Mouse (Mus musculus): ENCODE data around the gene Sec31a. TPM values are rescaled to one million over a fixed set of nuclear protein-coding genes. Genes with fewer than 3 reads are reported as not detected.

The Sec31a gene
- polyA plus RNA-seq (2015; fragmentation: Nextera tagmentation; extraction: Ambion mirVana), result 240 and 257 TPM in 2 replicates

GRCm38 (mm10) chr5:100415761-100416590 lies at the start of gene Sec31a:
TSS of gene Sec31a (minus strand) at chr5:100416234.
- H3K4me3 ChIP-seq (replicated peaks), result peak within 1 kb of the TSS; percentile 83
- WGBS, result under 1% methylated on average over 64 of the region's 82 CpGs
- peak within 1 kb of the TSS; percentile 93 for H3K27ac ChIP-seq (replicated peaks)
- no peaks in the 10 kb centered on the region for H3K9me3 ChIP-seq (replicated peaks)
- peak; percentile 96 for ATAC-seq (ENCODE audit: insufficient number of reproducible peaks, low FRiP score, low TSS enrichment, low read depth)
- peak within 1 kb of the TSS; percentile 53 for H3K4me2 ChIP-seq (replicated peaks)
- peak within 1 kb of the TSS; percentile 84 for H3K9ac ChIP-seq
- H3K27me3 ChIP-seq, result no peaks in the 10 kb centered on the region
- peaks cover 24% of the 10 kb centered on the region; the same call in 1 of the 2 replicates for H3K4me1 ChIP-seq
- peaks cover 29% of the 10 kb centered on the region for H3K36me3 ChIP-seq

- H3K9ac ChIP-seq, result no peak overlapping the region
- no peak overlapping the region for H3K4me3 ChIP-seq (replicated peaks)
- no peaks in the 10 kb centered on the region for H3K9me3 ChIP-seq (replicated peaks)
- H3K36me3 ChIP-seq, result peaks cover 26% of the 10 kb centered on the region; the same call in 1 of the 2 replicates
- H3K27me3 ChIP-seq, result no peaks in the 10 kb centered on the region
- no peak overlapping the region for H3K4me2 ChIP-seq (replicated peaks)
- 81% methylated on average over 2 of the region's 2 CpGs for WGBS
- H3K27ac ChIP-seq (replicated peaks), result no peak overlapping the region
- H3K4me1 ChIP-seq, result no peaks in the 10 kb centered on the region
- ATAC-seq (ENCODE audit: insufficient number of reproducible peaks, low FRiP score, low TSS enrichment, low read depth), result no peak
Observed at GRCm38 (mm10) chr5:100462374-100462773, 46.3 kb upstream of the Sec31a start.

GRCm38 (mm10) chr5:100461526-100461925 lies 45.5 kb upstream of the Sec31a start:
- 94% methylated on average over 9 of the region's 9 CpGs for WGBS
- no peak for ATAC-seq (ENCODE audit: insufficient number of reproducible peaks, low FRiP score, low TSS enrichment, low read depth)
- H3K9ac ChIP-seq, result no peak overlapping the region
- H3K27me3 ChIP-seq, result no peaks in the 10 kb centered on the region
- H3K36me3 ChIP-seq, result peaks cover 29% of the 10 kb centered on the region; the same call in 1 of the 2 replicates
- no peak overlapping the region for H3K27ac ChIP-seq (replicated peaks)
- H3K9me3 ChIP-seq (replicated peaks), result no peaks in the 10 kb centered on the region
- no peaks in the 10 kb centered on the region for H3K4me1 ChIP-seq
- H3K4me3 ChIP-seq (replicated peaks), result no peak overlapping the region
- H3K4me2 ChIP-seq (replicated peaks), result no peak overlapping the region

- no peak for ATAC-seq (ENCODE audit: insufficient number of reproducible peaks, low FRiP score, low TSS enrichment, low read depth)
- H3K4me2 ChIP-seq (replicated peaks), result no peak overlapping the region
- peaks cover 33% of the 10 kb centered on the region; the same call in 1 of the 2 replicates for H3K36me3 ChIP-seq
- no peaks in the 10 kb centered on the region for H3K4me1 ChIP-seq
- H3K27me3 ChIP-seq, result no peaks in the 10 kb centered on the region
- H3K9me3 ChIP-seq (replicated peaks), result no peaks in the 10 kb centered on the region
- no peak overlapping the region for H3K4me3 ChIP-seq (replicated peaks)
- WGBS, result 90% methylated on average over 5 of the region's 5 CpGs
- no peak overlapping the region for H3K27ac ChIP-seq (replicated peaks)
- no peak overlapping the region for H3K9ac ChIP-seq
Observed at GRCm38 (mm10) chr5:100459468-100459867, 43.4 kb upstream of the Sec31a start.

GRCm38 (mm10) chr5:100451871-100452270 lies 35.8 kb upstream of the Sec31a start:
- ATAC-seq (ENCODE audit: insufficient number of reproducible peaks, low FRiP score, low TSS enrichment, low read depth), result no peak
- H3K4me1 ChIP-seq, result no peaks in the 10 kb centered on the region
- no peak overlapping the region for H3K27ac ChIP-seq (replicated peaks)
- WGBS, result 75% methylated on average over 2 of the region's 2 CpGs
- H3K9ac ChIP-seq, result no peak overlapping the region
- H3K9me3 ChIP-seq (replicated peaks), result no peaks in the 10 kb centered on the region
- peaks cover 44% of the 10 kb centered on the region for H3K36me3 ChIP-seq
- no peaks in the 10 kb centered on the region for H3K27me3 ChIP-seq
- no peak overlapping the region for H3K4me3 ChIP-seq (replicated peaks)
- H3K4me2 ChIP-seq (replicated peaks), result no peak overlapping the region

- Histone ChIP-seq H3K4me3 (replicated peaks) (no peak overlapping the region), H3K4me1 (no peaks in the 10 kb centered on the region), H3K9ac (no peak overlapping the region), H3K4me2 (replicated peaks) (no peak overlapping the region), H3K9me3 (replicated peaks) (no peaks in the 10 kb centered on the region), H3K36me3 (peaks cover 8% of the 10 kb centered on the region; the same call in 1 of the 2 replicates), H3K27ac (replicated peaks) (no peak overlapping the region), H3K27me3 (no peaks in the 10 kb centered on the region)
- no peak for ATAC-seq (ENCODE audit: insufficient number of reproducible peaks, low FRiP score, low TSS enrichment, low read depth)
- 97% methylated on average over 14 of the region's 14 CpGs for WGBS
Observed at GRCm38 (mm10) chr5:100438796-100439195, 22.8 kb upstream of the Sec31a start.

GRCm38 (mm10) chr5:100437917-100438316 lies 21.9 kb upstream of the Sec31a start:
- no peaks in the 10 kb centered on the region for H3K27me3 ChIP-seq
- no peak overlapping the region for H3K9ac ChIP-seq
- H3K4me2 ChIP-seq (replicated peaks), result no peak overlapping the region
- no peak for ATAC-seq (ENCODE audit: insufficient number of reproducible peaks, low FRiP score, low TSS enrichment, low read depth)
- WGBS, result 84% methylated on average over 5 of the region's 5 CpGs
- no peaks in the 10 kb centered on the region for H3K4me1 ChIP-seq
- H3K36me3 ChIP-seq, result peaks cover 8% of the 10 kb centered on the region; the same call in 1 of the 2 replicates
- H3K27ac ChIP-seq (replicated peaks), result no peak overlapping the region
- no peaks in the 10 kb centered on the region for H3K9me3 ChIP-seq (replicated peaks)
- H3K4me3 ChIP-seq (replicated peaks), result no peak overlapping the region

- ATAC-seq (ENCODE audit: insufficient number of reproducible peaks, low FRiP score, low TSS enrichment, low read depth), result no peak
- Histone ChIP-seq H3K4me3 (replicated peaks) (no peak overlapping the region), H3K9me3 (replicated peaks) (no peaks in the 10 kb centered on the region), H3K9ac (no peak overlapping the region), H3K36me3 (peaks cover 8% of the 10 kb centered on the region; the same call in 1 of the 2 replicates), H3K27me3 (no peaks in the 10 kb centered on the region), H3K4me2 (replicated peaks) (no peak overlapping the region), H3K27ac (replicated peaks) (no peak overlapping the region), H3K4me1 (no peaks in the 10 kb centered on the region)
- WGBS, result 91% methylated on average over 4 of the region's 4 CpGs
Observed at GRCm38 (mm10) chr5:100437086-100437485, 21.1 kb upstream of the Sec31a start.

GRCm38 (mm10) chr5:100430966-100431365 lies 14.9 kb upstream of the Sec31a start:
- peaks cover 31% of the 10 kb centered on the region for H3K4me1 ChIP-seq
- H3K27me3 ChIP-seq, result no peaks in the 10 kb centered on the region
- no peak for ATAC-seq (ENCODE audit: insufficient number of reproducible peaks, low FRiP score, low TSS enrichment, low read depth)
- no peaks in the 10 kb centered on the region for H3K9me3 ChIP-seq (replicated peaks)
- peaks cover 17% of the 10 kb centered on the region for H3K36me3 ChIP-seq
- no peak overlapping the region for H3K27ac ChIP-seq (replicated peaks)
- 67% methylated on average over 2 of the region's 2 CpGs for WGBS
- 0 out of 2 replicates have a peak overlapping the region, but pooled peaks have one; percentile 88 for H3K4me3 ChIP-seq (replicated peaks)
- H3K4me2 ChIP-seq (replicated peaks), result no peak overlapping the region
- no peak overlapping the region for H3K9ac ChIP-seq

GRCm38 (mm10) chr5:100430076-100430390 lies 14.0 kb upstream of the Sec31a start:
- WGBS, result 5% methylated on average over 11 of the region's 11 CpGs
- Histone ChIP-seq H3K9ac (peak overlapping the region; percentile 83), H3K4me2 (replicated peaks) (peak overlapping the region; percentile 80), H3K4me3 (replicated peaks) (peak overlapping the region; percentile 88), H3K36me3 (peaks cover 23% of the 10 kb centered on the region), H3K27me3 (no peaks in the 10 kb centered on the region), H3K27ac (replicated peaks) (peak overlapping the region; percentile 92), H3K4me1 (peaks cover 32% of the 10 kb centered on the region), H3K9me3 (replicated peaks) (no peaks in the 10 kb centered on the region)
- ATAC-seq (ENCODE audit: insufficient number of reproducible peaks, low FRiP score, low TSS enrichment, low read depth), result no peak

- Histone ChIP-seq H3K36me3 (peaks cover 28% of the 10 kb centered on the region), H3K27me3 (no peaks in the 10 kb centered on the region), H3K9ac (peak overlapping the region; percentile 84), H3K4me2 (replicated peaks) (peak overlapping the region; percentile 80), H3K4me3 (replicated peaks) (peak overlapping the region; percentile 88), H3K9me3 (replicated peaks) (no peaks in the 10 kb centered on the region), H3K4me1 (peaks cover 37% of the 10 kb centered on the region), H3K27ac (replicated peaks) (peak overlapping the region; percentile 94)
- ATAC-seq (ENCODE audit: insufficient number of reproducible peaks, low FRiP score, low TSS enrichment, low read depth), result peak; percentile 100
- under 1% methylated on average over 53 of the region's 53 CpGs for WGBS
Observed at GRCm38 (mm10) chr5:100429344-100430075, 13.5 kb upstream of the Sec31a start.

Measured in embryonic facial prominence, embryonic 15.5 days (tissue).